Mouse (Mus musculus) midbrain, postnatal 0 days (tissue): ENCODE measurements around the gene Rab44. TPM values are rescaled to one million over a fixed set of nuclear protein-coding genes. Genes with fewer than 3 reads are reported as not detected.
A peak's percentile ranks its signal among the peaks of the same experiment; 100 is the strongest.

Experiments
- ATAC-seq: fragments of 200-750 bp; cut with Nextera tagmentation; 2 replicates; pipeline ENCODE4 v1.8.0; 2017; ENCODE audit warnings: moderate number of reproducible peaks, mild to moderate bottlenecking, moderate TSS enrichment, moderate library complexity; ENCODE audit not compliant: low FRiP score
- DNase-seq: peaks from one replicate; pipeline ENCODE4 v3.0.0-alpha.2; 2015; ENCODE audit warnings: low spot score
- H3K27ac ChIP-seq: fragments of 300-500 bp; sonication (generic); 2 replicates; pipeline ENCODE4 v1.5.1; 2014; ENCODE audit warnings: low read depth, mild to moderate bottlenecking, low read length, mixed read lengths
- H3K27me3 ChIP-seq: fragments of 300-500 bp; sonication (generic); 2 replicates; pipeline ENCODE4 v1.6.1; 2014; ENCODE audit warnings: low read length, control low read depth, mixed read lengths; ENCODE audit not compliant: insufficient read depth
- H3K36me3 ChIP-seq: fragments of 300-500 bp; sonication (generic); 2 replicates; pipeline ENCODE4 v1.6.1; 2014; ENCODE audit warnings: low read length, control low read depth, mixed read lengths; ENCODE audit not compliant: insufficient read depth
- H3K4me1 ChIP-seq: fragments of 300-500 bp; sonication (generic); 2 replicates; pipeline ENCODE4 v1.6.1; 2014; ENCODE audit warnings: mild to moderate bottlenecking, control low read depth, antibody characterized with exemption, low read length, mixed read lengths; ENCODE audit not compliant: insufficient read depth
- H3K4me2 ChIP-seq: fragments of 300-500 bp; sonication (generic); 2 replicates; pipeline ENCODE4 v1.6.1; 2014; ENCODE audit warnings: low read depth, mild to moderate bottlenecking, low read length, mixed read lengths; ENCODE audit not compliant: poor library complexity, severe bottlenecking
- H3K4me3 ChIP-seq: fragments of 300-500 bp; sonication (generic); 2 replicates; pipeline ENCODE4 v1.5.1; 2014; ENCODE audit warnings: low read depth, mild to moderate bottlenecking, low read length, moderate library complexity
- H3K9ac ChIP-seq: fragments of 300-500 bp; sonication (generic); replicated peaks from 2 replicates; pipeline ENCODE4 v1.6.1; 2014; ENCODE audit warnings: mild to moderate bottlenecking, low read length, moderate library complexity, mixed read lengths; ENCODE audit not compliant: poor library complexity, severe bottlenecking
- H3K9me3 ChIP-seq: fragments of 300-500 bp; sonication (generic); 2 replicates; pipeline ENCODE4 v1.6.1; 2016; ENCODE audit warnings: low read length, control low read depth
- CTCF ChIP-seq: IDR thresholded peaks from 2 replicates; pipeline ENCODE4 v1.5.1; 2016; ENCODE audit warnings: antibody characterized with exemption, mild to moderate bottlenecking
- WGBS: fragments of 180-500 bp; shearing (Covaris S2); extraction: QIAGEN DNeasy Blood & Tissue Kit; methylation state at CpG from one replicate; pipeline ENCODE4 v1.1.7; 2014; 5-methylcytosine and 5-hydroxymethylcytosine counted together
- polyA plus RNA-seq: library from polyadenylated mRNA; unstranded; fragments of >200 nt; fragmentation: Nextera tagmentation; extraction: Ambion mirVana; gene quantifications from 2 replicates; pipeline ENCODE4 v1.2.1, GENCODE M21; 2015
- total RNA-seq: library from RNA; depleted of rRNA; stranded (reverse); fragments of >200 nt; gene quantifications from 2 replicates; pipeline ENCODE4 v1.2.3, GENCODE M21; 2014

Gene Rab44
- total and polyA plus RNA-seq, 2 experiments from 2014 or later = not detected

- peaks cover 6% of the 10 kb centered on the region; the same call in 1 of the 2 replicates for H3K27me3 ChIP-seq
- peaks cover 5% of the 10 kb centered on the region; the same call in 1 of the 2 replicates for H3K4me1 ChIP-seq
- H3K9me3 ChIP-seq = no peaks in the 10 kb centered on the region
- H3K4me2 ChIP-seq = peak overlapping the region; percentile 40
- WGBS = 5% methylated on average over 25 of the region's 25 CpGs
- H3K9ac ChIP-seq = no peak overlapping the region
- no peaks in the 10 kb centered on the region for H3K36me3 ChIP-seq
- DNase-seq (peak; percentile 41), ATAC-seq (no peak)
- H3K27ac ChIP-seq = peak overlapping the region; percentile 51; the same call in 1 of the 2 replicates
- no peak overlapping the region for H3K4me3 ChIP-seq
- TF ChIP-seq CTCF = no peak
These were observed 35.2 kb upstream of the Rab44 start for GRCm38 (mm10) chr17:29078519-29079383.

GRCm38 (mm10) chr17:29080758-29081617 lies 33.0 kb upstream of the Rab44 start:
- no peak overlapping the region for H3K9ac ChIP-seq
- TF ChIP-seq CTCF = no peak
- no peak overlapping the region for H3K4me3 ChIP-seq
- peaks cover 6% of the 10 kb centered on the region; the same call in 1 of the 2 replicates for H3K27me3 ChIP-seq
- DNase-seq (no peak), ATAC-seq (no peak)
- 6% methylated on average over 23 of the region's 23 CpGs for WGBS
- H3K27ac ChIP-seq = 0 out of 2 replicates have a peak overlapping the region, but pooled peaks have one; percentile 32
- peaks cover 5% of the 10 kb centered on the region; the same call in 1 of the 2 replicates for H3K4me1 ChIP-seq
- H3K9me3 ChIP-seq = no peaks in the 10 kb centered on the region
- no peaks in the 10 kb centered on the region for H3K36me3 ChIP-seq
- no peak overlapping the region; the same call in 1 of the 2 replicates for H3K4me2 ChIP-seq

GRCm38 (mm10) chr17:29081618-29082381 lies 32.1 kb upstream of the Rab44 start:
- no peaks in the 10 kb centered on the region for H3K9me3 ChIP-seq
- peak overlapping the region; percentile 32; the same call in 1 of the 2 replicates for H3K27ac ChIP-seq
- DNase-seq (peak; percentile 10), ATAC-seq (no peak)
- 8% methylated on average over 21 of the region's 21 CpGs for WGBS
- TF ChIP-seq CTCF = no peak
- H3K4me3 ChIP-seq = no peak overlapping the region
- H3K4me2 ChIP-seq = peak overlapping the region; percentile 34
- H3K36me3 ChIP-seq = no peaks in the 10 kb centered on the region
- no peak overlapping the region for H3K9ac ChIP-seq
- peaks cover 5% of the 10 kb centered on the region; the same call in 1 of the 2 replicates for H3K4me1 ChIP-seq
- peaks cover 6% of the 10 kb centered on the region; the same call in 1 of the 2 replicates for H3K27me3 ChIP-seq

- peaks cover 6% of the 10 kb centered on the region; the same call in 1 of the 2 replicates for H3K27me3 ChIP-seq
- H3K27ac ChIP-seq = no peak overlapping the region
- H3K9ac ChIP-seq = no peak overlapping the region
- H3K4me2 ChIP-seq = no peak overlapping the region
- peaks cover 5% of the 10 kb centered on the region; the same call in 1 of the 2 replicates for H3K4me1 ChIP-seq
- TF ChIP-seq CTCF = no peak
- no peak overlapping the region for H3K4me3 ChIP-seq
- no peaks in the 10 kb centered on the region for H3K36me3 ChIP-seq
- DNase-seq (no peak), ATAC-seq (no peak)
- 88% methylated on average over 8 of the region's 8 CpGs for WGBS
- no peaks in the 10 kb centered on the region for H3K9me3 ChIP-seq
These were observed 30.4 kb upstream of the Rab44 start for GRCm38 (mm10) chr17:29083586-29083985.

- no peak for TF ChIP-seq CTCF
- WGBS = 91% methylated on average over 7 of the region's 7 CpGs
- no peak for ATAC-seq
These were observed 29.3 kb upstream of the Rab44 start for GRCm38 (mm10) chr17:29084656-29085055.

More at GRCm38 (mm10) chr17:29084656-29085055, 29.3 kb upstream of the Rab44 start:
- no peak overlapping the region for H3K27ac ChIP-seq
- no peak overlapping the region for H3K4me2 ChIP-seq
- no peak overlapping the region for H3K4me3 ChIP-seq
- H3K36me3 ChIP-seq = no peaks in the 10 kb centered on the region
- no peak for DNase-seq
- peaks cover 5% of the 10 kb centered on the region; the same call in 1 of the 2 replicates for H3K4me1 ChIP-seq
- 0 out of 2 replicates have a peak, but pooled peaks cover 3% of the 10 kb centered on the region for H3K27me3 ChIP-seq
- no peak overlapping the region for H3K9ac ChIP-seq
- H3K9me3 ChIP-seq = no peaks in the 10 kb centered on the region
